Mouse (Mus musculus) regulatory T cell (primary cell): ENCODE results near the gene Ovca2.

Experiments used
- in situ Hi-C: fragments of 300-600 bp; cut with MboI, MseI; formaldehyde crosslinking; loops from one replicate; pipeline ENCODE4 v1.15.1; 2025; ENCODE audit warnings: high pct_unique_total_duplicates

The Ovca2 gene

DNA sequence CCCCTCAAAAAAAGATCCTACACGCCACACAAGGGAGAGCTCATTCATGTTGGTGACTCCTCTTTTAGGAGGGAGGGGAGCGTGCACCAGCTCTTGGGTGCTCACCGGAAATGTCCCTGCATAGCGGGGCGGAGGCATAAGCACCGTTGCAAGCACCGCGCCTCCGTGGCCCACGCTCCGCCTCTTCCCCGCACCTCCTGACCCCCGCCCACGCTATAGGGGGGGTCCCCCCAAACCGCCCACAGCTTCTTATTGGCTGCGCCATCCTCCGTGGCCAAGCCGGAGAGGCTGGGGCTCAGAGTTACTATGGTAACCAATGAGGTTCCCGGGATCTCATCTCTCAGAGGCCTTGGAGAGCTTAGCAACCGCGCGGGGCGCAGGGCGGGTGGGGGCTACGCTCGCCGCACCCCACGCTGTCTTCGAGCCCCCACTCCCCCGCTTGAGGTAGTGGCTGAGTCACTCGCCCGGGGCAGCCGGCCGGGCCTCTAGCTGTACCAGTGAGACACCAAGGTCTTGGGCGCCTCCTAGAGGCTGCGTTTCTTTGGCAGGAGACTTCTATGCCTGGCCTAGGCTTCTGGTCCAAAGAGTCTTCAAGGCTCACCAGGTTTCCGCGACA is 8.4 kb downstream of the Ovca2 start:
- in situ Hi-C loops: no loop called here

DNA sequence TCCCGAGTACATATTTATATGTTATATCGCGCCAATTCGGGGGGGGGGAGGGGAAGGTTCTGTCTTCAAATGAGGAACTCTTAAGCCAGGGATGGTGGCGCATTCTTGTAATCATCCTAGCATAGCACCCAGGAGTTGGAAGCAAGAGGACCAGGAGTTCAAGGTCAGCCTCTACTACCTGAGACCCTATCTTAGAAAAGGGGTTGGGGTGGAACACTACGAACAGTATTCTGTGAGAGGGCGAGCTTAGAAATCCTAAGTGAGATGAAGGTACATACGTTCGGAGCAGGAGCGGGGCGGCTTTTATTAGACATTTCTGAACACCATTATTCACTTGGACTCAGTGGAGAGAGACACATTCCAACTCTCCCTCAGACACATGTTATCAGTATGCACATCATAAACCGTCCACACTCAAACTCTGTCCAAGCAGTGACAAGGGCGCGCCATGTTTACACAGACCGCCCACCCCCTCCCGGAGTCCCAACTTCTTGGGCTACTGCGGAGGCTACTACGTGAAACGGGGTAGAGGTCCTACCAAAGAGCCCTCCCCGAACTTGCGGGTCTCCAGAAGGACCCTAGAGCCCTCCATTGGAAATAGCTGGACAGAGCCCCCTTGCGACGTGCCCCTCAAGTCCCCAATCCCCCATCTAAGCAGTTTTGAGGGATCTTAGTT is 9.1 kb downstream of the Ovca2 start, which contains the start of gene Hic1:
TSS of gene Hic1 (minus strand) at position 115 of the 676 bp plus-strand sequence.
- in situ Hi-C loops: no loop called here

DNA sequence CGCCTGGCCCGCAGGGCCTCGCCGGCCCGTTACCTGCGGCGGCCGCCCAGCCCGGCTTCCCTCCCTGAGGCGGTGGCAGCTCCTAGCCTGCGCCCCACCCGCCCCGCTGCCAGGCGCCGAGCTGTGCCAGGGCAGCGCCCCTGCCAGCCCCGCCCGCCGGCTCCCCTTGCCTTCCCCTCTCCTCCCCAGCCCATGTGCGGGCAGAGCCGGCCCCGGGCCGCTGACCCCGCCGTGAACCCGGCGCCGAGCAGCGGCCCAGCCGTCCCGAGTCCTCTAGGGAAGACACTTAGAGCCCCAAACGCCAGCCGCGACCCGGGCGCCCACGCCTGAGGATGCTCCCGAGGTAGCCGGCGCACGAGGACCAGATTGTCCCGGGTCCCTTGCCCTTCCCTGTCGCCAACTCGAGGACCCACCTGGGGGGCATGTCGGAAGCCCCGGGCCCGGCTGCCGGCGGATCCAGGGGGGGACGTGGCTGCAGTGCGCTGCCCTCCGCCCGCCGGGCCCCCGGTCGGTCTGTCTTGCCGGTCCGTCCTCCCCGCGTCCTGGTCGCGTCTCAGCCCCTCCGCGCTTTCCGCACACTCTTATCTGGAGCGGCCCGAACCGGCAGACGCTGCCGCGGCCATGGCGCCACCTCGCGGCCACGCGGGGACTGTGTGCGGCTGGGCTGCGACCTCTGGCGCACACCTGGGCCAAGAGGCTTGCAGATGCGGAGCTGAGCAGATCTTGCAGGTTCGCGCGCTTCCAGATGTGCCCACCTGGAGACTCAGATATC is 9.9 kb downstream of the Ovca2 start:
- in situ Hi-C loops: no loop called here

DNA sequence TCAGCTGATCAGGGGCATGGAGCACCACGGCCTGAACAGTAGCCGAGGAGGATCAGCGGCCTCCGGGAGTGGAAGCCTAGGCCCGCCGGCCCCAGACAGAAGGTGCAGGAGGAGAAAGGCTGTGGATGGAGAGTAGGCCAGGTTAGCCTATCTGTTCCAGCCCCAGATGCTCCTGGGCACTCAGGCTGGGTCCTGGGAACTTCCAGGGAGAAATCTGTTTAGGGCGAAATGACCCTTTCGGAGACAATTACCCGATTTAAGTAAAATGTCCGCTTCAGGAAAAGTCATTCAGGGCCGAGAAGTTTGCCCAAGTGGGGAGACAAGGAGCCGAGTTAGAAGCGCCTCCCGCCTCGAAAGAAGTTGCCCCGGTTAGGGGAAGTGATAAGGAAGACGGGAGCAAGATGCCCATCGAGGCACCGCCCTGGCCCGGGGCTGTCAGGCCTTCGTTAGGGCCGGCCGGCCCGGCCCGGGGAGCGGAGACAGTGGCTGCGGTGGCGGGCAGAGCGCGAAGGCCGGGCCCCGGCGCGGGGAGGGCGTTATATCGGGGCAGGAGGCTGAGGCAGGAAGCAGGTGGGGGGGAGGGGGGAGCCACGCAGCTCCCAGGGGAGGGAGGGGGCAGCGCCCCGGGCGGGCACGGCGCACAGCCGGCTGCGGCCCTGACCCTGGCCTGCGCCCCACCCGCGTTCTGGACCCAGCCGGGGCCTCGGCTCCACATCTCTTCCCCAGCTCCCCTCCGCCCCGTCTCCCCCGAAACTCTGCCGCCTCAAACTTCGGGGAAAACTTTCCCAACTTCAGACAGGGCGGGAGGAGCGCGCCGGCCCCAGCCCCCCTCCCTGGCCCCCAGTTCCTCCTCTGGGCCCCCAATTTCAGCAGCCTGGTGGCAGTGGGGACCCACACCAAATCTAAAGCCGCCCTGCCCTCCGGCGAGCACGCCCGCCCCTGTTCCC is 10.7 kb downstream of the Ovca2 start:
- in situ Hi-C loops: no loop called here

DNA sequence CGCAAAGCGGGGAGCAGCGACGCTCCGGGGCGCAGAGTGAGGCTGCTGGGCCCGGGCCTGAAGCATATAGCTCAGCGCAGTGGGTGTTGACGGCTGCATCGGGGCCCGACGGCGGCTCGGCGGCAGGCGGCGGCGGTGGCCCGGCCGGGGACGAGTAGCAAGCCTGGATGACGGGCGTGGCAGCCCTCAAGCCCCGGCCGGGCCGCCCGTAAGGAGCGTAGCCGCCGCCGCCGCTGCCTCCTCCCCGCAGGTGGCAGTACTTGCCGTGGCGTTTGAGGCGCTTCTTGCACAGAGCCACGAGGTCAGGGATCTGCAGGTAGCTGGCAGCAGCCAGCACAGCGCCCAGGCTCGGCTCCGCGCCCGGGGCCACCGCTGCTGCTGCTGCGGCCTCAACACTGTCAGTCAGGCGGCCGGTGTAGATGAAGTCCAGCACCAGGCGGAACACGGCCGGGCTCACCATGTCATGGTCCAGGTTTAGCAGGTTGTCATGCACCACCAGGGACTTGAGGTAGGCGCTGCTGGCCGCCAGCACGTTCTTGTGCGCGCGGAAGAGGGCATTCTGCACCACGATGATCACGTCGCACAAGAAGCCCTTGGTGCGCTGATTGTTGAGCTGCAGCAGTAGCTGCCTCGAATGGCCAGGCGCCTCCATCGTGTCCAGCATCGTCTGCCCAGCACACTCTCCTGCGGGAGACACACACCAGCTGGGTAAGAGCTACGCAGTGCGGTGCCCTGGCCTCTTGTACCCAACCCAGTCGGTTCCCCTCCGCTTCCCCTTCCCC is 11.6 kb downstream of the Ovca2 start:
- in situ Hi-C loops: no loop called here

DNA sequence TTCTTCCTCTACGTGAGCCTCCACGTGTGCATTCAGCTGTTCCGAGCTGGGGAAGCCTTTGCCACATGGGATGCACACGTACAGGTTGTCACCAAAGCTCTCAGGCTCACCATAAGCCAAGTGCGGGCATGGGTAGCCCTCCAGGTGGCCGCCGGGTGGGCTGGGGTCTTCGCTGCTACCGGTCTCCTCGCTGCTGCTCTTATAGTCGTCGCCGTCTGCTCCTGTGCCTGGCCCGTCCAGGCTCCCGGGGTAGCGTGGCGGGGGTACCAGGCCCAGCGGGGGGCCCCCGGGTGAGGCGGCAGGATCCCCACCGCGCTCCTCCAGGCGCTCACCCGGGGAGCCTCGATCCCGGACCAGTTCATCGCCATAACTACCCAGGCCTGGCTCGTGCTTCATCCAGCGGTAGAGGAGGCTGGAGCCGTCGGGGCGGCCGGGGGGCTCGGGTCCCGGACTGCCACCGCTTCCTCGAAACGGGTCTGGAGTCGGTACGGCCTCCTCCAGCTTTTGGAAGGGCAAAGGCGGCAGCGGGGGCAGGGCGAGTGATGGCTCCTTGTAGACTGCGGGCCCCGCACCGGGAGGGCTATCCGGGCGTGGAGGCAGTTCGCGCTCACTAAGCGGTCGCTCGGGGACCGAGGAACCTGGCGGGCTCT is 12.3 kb downstream of the Ovca2 start:
- in situ Hi-C loops: no loop called here

DNA sequence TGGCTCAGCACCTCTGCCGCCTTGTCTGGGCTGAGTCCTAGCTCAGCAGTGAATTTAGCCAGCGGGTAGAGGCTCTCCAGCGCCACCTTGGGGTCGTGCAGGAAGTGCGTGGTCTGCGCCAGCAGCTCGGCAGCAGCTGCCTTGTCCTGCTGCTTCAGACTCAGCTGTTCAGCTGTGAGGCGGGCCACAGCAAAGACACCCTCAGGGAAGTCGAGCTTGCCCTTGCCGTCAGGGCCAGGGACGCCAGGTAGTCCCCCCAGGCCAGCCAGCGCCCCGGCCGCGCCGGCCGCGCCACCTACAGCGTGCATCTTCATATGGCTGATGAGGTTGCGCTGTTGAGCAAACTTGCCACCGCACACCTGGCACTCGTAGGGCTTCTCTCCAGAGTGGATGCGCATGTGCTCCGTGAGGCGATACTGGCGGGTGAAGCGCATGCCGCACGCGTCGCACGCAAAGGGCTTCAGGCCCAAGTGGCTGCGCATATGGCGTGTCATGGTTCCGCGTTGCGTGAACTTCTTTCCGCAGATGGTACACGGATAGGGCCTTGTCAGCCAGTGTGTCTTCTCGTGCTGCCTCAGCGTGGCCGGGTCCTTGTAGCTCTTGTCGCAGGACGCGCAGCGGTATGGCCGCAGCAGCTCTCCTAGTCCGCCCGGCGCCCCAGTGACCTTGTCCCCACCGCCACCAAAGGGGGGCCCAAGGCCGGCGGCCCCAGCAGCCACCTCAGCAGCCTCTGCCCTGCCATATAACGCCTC is 13.0 kb downstream of the Ovca2 start:
- in situ Hi-C loops: no loop called here

DNA sequence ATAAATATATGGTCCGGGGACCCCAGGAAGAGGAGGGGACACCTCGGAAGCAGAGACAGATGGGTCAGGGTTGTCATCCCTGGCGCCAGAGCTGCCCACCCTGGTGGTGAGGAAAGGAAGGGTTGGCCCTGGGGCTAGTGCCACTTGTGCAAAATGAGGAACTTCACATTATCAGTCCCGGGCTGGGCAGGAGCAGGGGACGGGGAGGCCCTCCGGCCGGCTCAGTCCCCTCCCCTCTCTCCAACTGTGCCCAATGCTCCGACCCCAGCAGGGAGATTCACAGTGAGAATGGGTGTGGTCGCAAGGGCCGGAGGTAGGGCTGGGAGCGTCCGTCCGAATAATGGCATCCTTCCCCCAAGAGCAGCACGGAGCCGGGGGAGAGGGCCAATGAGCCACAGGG is 13.9 kb downstream of the Ovca2 start:
- in situ Hi-C loops: no loop called here

DNA sequence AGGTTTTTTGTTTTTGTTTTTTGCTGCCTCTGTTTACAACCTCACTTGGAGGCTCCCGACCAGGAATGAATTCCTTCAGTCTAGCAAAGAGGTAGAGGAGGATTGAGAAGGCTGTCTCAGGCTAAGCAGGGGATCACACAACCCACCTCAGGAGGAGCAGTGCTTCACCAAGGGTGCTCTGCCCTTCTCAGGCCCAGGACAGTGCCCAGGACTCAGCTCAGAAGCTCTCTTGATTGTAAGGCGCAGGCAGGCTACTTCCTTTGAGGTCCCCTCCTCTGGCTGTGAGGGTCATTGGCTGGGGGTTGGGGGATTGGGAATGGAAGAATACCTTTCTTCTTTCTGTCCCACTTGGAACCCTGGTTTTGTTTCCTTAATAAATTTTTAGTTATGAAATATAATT is 14.6 kb downstream of the Ovca2 start:
- in situ Hi-C loops: no loop called here

DNA sequence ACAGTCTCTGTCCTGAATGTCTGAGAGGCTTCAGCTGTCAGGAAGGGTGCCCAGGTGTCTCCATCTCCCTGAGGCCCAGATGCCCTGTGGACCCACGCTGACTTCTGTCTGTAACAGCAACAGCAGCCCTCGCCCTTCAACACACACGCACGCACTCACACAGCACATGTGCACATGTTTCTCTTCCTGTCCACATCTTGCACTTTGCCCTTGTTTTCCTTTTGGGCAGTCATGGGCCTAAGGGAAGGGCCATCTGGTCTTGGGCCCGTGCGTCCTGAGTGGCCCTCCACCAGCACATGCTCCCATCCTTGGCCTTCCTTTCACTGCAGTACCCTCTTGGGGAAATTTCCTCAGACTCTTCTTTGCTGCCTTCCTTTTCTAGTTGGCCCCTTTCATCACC is 15.3 kb downstream of the Ovca2 start:
- in situ Hi-C loops: no loop called here

DNA sequence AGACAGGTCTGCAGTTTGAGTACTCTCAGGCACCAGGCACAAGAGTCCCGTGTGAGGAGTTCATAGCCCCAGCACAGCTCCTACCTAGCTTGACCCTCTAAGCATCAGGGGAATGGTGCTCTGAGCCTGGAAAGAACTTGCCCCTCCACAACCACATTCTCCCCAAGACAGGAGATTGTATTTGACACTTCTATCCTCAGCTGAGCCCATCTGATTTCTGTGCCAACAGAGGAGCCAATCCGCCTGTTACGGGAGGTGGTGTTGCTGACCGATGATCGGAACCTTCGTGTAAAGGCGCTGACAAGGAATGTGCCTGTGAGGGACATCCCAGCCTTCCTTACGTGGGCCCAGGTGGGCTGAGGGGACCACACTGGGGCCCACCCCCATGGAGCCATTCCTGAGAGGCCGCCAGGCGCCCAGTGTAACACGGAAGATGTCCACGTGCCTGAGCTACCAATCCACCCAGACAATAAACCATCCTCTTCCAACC is 16.0 kb downstream of the Ovca2 start:
- in situ Hi-C loops: no loop called here

DNA sequence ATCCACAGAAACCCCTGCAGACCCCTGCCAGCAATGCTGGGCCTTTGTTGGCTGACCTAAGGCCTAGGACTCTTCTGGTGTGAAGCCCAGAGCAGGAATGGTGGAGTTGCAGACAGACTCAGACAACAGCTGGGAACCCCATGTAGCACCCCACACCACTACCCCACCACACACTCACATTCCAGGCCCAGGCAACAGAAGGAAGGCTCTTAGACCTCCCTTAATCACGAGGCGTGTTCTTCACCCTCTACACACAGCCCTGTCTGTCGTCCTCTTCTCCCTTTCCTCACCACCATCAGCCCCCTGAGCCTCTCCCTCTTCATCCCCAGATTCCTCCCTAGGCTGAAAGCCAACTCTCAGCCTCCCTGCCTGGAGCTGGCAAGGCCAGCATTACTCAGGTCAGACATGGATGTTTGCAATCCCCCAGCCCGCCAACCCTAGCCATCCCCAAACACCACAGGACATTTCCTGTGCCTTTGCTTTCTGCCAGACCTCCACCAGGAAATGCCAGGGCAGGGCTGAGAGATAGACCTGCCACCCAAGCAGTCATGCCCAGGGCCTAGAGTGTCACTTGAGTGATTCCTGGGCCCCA is 17.1 kb downstream of the Ovca2 start:
- in situ Hi-C loops: no loop called here

DNA sequence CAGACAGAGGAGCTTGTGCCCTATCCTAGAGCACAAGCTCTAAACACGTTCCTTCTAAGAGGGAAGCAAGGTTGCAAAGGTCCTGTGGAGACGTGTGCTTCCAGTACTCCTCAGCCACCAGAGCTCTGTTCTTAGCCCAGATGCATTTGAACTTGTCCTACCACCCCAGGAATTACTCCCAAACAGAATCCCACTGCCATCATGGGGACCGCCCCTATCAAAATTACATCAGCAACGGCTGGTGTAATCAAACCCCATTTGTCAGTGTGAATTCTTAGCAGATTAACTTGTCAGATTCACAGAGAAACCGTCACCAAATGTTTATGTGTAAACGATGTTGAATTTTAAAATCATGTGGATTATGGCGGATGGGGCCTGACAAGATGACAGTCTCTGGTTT is 17.7 kb downstream of the Ovca2 start:
- in situ Hi-C loops: no loop called here

DNA sequence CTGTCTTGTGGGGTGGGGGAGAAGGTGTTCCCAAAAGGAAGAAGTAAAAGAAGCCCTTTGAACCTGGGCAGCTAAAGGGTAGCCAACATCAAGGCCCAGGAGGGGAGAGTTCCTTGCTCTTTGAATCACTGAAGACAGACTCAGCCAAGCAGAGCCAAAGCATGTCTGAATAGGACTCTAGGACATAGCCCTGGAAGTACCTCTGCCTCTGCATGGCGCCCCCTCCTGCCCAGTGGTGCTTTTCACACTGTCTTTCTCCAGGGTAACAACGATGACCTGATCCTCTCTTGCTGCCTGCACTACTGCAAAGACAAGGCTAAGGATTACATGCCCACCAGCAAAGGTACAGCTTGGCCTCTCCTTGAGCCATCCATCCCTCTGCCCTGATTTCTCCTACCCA is 19.1 kb downstream of the Ovca2 start:
- in situ Hi-C loops: loop anchor here (5.0 kb wide), 3 partner anchors 37 to 177 kb away; no protein-coding TSS in a partner anchor

DNA sequence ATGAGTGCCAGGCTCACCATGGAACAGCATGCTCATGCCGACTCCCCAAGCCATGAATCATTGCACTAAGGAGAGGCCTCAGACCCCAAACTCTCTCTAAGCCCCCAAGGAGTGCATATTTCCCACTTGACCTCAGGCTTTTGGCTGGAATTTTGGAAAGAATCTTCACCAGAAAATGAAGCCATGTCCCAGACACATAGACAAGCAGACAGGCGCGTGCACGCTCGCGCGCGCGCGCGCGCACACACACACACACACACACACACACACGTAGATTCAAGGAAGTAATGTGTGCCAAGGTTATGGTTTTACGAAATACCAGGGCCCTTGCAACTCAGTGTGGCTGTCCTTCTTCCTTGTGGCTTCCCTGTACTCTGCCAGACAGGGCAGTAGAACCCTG is 20.2 kb downstream of the Ovca2 start:
- in situ Hi-C loops: loop anchor here (5.0 kb wide), 3 partner anchors 36 to 176 kb away; no protein-coding TSS in a partner anchor

DNA sequence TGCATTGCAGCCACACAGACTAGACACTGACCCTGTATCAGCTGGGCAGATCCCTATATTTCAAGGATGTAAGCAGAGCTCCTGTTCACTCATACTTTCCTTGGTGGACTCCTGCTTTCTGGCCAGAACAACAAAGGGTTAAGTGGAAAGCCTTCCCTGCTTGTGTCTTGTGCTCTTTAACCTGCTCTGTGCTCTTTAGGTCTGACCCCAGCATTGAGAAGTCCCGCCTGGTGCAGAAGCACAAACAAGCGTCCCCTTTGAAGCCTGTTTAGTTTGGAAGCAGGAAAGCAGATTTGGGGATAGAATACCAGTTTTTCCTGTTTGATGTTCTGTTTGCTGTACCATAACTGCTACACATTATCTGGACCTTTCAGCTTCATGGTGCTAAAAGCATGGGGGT is 20.7 kb downstream of the Ovca2 start:
- in situ Hi-C loops: loop anchor here (5.0 kb wide), 3 partner anchors 36 to 176 kb away; no protein-coding TSS in a partner anchor

DNA sequence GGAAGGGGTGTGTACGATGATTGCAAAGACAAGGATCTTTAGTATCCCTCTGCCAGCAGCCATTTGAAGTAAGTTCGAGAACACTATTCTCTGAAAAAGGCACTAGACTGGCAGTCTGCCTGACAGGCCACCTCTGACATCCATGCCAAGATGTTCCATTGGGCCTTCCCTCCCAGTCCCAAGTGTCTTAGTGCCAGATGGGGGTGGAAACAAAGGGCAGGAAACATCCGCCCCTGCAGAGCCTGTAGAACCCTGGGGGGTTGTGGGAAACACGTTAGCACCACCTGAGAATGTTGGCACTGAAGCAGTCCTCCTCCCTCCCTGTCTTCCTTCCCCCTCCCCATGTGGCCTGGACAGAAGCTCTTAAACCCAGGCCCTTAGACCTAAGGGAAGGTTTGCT is 21.6 kb downstream of the Ovca2 start:
- in situ Hi-C loops: loop anchor here (5.0 kb wide), 3 partner anchors 35 to 175 kb away; no protein-coding TSS in a partner anchor

DNA sequence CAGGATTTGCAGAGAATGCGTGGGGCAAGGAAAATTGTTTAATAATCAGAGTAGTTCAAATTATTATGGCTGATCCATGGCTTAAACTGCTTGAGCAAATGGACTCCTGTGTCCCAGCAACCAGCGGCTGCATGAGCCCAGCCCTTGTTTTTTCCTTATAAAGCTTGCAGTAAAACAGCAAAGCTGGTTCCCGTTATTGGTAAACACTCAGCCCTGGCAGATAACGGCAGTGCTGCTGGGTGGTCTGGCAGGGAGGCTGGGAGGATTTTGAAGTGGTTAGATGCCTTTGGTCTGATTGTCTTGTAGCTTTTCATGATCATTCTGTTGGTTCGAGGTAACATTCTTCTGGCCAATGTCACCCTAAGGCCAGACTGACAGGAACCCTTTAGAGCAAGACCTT is 22.2 kb downstream of the Ovca2 start:
- in situ Hi-C loops: loop anchor here (5.0 kb wide), 3 partner anchors 34 to 174 kb away; no protein-coding TSS in a partner anchor

DNA sequence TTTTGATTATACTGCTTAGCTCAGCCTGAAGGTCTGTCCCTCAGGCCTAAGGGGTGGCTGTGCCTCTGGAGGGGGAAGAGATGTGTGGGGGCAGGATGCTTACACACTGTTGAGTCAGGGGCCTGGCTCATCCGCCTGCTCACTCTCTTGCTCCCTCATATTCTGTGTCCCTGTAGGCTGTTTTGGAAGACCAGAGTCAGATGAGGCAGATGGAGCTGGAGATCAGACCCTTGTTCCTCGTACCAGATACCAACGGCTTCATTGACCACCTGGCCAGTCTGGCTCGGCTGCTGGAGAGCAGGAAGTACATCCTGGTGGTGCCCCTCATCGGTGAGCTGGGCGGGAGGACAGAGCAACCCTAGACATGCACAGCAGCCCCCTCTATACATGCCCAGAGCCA is 22.6 kb downstream of the Ovca2 start:
- in situ Hi-C loops: loop anchor here (5.0 kb wide), 3 partner anchors 34 to 174 kb away; no protein-coding TSS in a partner anchor
